Mouse (Mus musculus) forebrain, embryonic 12.5 days (tissue): Measurements from ENCODE around the gene Krt34. TPM values are rescaled to one million over a fixed set of nuclear protein-coding genes. Genes with fewer than 3 reads are reported as not detected.
A peak's percentile ranks its signal among the peaks of the same experiment; 100 is the strongest.

Experiments used
- ATAC-seq: fragments of 200-750 bp; cut with Nextera tagmentation; 2 replicates; pipeline ENCODE4 v1.8.0; 2017; ENCODE audit warnings: moderate TSS enrichment; ENCODE audit not compliant: low FRiP score
- H3K27ac ChIP-seq: fragments of 300-500 bp; sonication (generic); 2 replicates; pipeline ENCODE4 v1.5.1; 2016; ENCODE audit warnings: mild to moderate bottlenecking
- H3K27me3 ChIP-seq: fragments of 300-500 bp; sonication (generic); 2 replicates; pipeline ENCODE4 v1.6.1; 2016; ENCODE audit warnings: mild to moderate bottlenecking
- H3K36me3 ChIP-seq: fragments of 300-500 bp; sonication (generic); replicated peaks from 2 replicates; pipeline ENCODE4 v1.6.1; 2016; ENCODE audit warnings: mild to moderate bottlenecking
- H3K4me1 ChIP-seq: fragments of 300-500 bp; sonication (generic); 2 replicates; pipeline ENCODE4 v1.6.1; 2016
- H3K4me2 ChIP-seq: fragments of 300-500 bp; sonication (generic); 2 replicates; pipeline ENCODE4 v1.6.1; 2016; ENCODE audit warnings: mild to moderate bottlenecking, moderate library complexity
- H3K4me3 ChIP-seq: fragments of 300-500 bp; sonication (generic); replicated peaks from 2 replicates; pipeline ENCODE4 v1.5.1; 2016; ENCODE audit warnings: mild to moderate bottlenecking
- H3K9ac ChIP-seq: fragments of 300-500 bp; sonication (generic); 2 replicates; pipeline ENCODE4 v1.6.1; 2016; ENCODE audit warnings: mild to moderate bottlenecking
- H3K9me3 ChIP-seq: fragments of 300-500 bp; sonication (generic); 2 replicates; pipeline ENCODE4 v1.6.1; 2016
- WGBS: fragments of 180-500 bp; shearing (Covaris S2); methylation state at CpG from one replicate; pipeline ENCODE4 v1.1.7; 2016; 5-methylcytosine and 5-hydroxymethylcytosine counted together
- polyA plus RNA-seq: library from polyadenylated mRNA; unstranded; fragments of >200 nt; fragmentation: Nextera tagmentation; extraction: Ambion mirVana; gene quantifications from 2 replicates; pipeline ENCODE4 v1.2.1, GENCODE M21; 2016

Gene Krt34
- polyA plus RNA-seq, 1 experiment from 2014 or later = not detected

GRCm38 (mm10) chr11:100029768-100030167 is 11.6 kb downstream of the Krt34 start, which contains the start of gene Krt33b:
Krt33b (minus strand) TSS chr11:100029868.
- H3K4me3 ChIP-seq = no peak within 1 kb of the TSS
- no peaks in the 10 kb centered on the region for H3K27me3 ChIP-seq
- no peak within 1 kb of the TSS for H3K4me2 ChIP-seq
- H3K36me3 ChIP-seq = no peaks in the 10 kb centered on the region
- no peak within 1 kb of the TSS for H3K9ac ChIP-seq
- ATAC-seq = no peak
- H3K9me3 ChIP-seq = no peaks in the 10 kb centered on the region
- H3K27ac ChIP-seq = no peak within 1 kb of the TSS
- H3K4me1 ChIP-seq = no peaks in the 10 kb centered on the region; the same call in 1 of the 2 replicates
- WGBS = 94% methylated on average over 6 of the region's 6 CpGs

- Histone ChIP-seq H3K4me1 (no peaks in the 10 kb centered on the region; the same call in 1 of the 2 replicates), H3K4me3 (no peak overlapping the region), H3K9me3 (no peaks in the 10 kb centered on the region), H3K9ac (no peak overlapping the region), H3K4me2 (no peak overlapping the region), H3K36me3 (no peaks in the 10 kb centered on the region), H3K27ac (no peak overlapping the region), H3K27me3 (no peaks in the 10 kb centered on the region)
- 84% methylated on average over 5 of the region's 5 CpGs for WGBS
- no peak for ATAC-seq
Observed at GRCm38 (mm10) chr11:100021438-100021837, 19.9 kb downstream of the Krt34 start.

- Histone ChIP-seq H3K27ac (no peak overlapping the region), H3K27me3 (no peaks in the 10 kb centered on the region), H3K9ac (no peak overlapping the region), H3K4me3 (no peak overlapping the region), H3K4me1 (no peaks in the 10 kb centered on the region), H3K4me2 (no peak overlapping the region), H3K36me3 (no peaks in the 10 kb centered on the region), H3K9me3 (no peaks in the 10 kb centered on the region)
- ATAC-seq = no peak
- 93% methylated on average over 1 of the region's 1 CpGs for WGBS
Observed at GRCm38 (mm10) chr11:100019466-100019865, 21.9 kb downstream of the Krt34 start.

GRCm38 (mm10) chr11:100016112-100016511 is 25.2 kb downstream of the Krt34 start, which contains the start of gene Krt33a:
Krt33a (minus strand) TSS chr11:100016212.
- 87% methylated on average over 3 of the region's 4 CpGs for WGBS
- Histone ChIP-seq H3K27me3 (no peaks in the 10 kb centered on the region), H3K27ac (no peak within 1 kb of the TSS)

GRCm38 (mm10) chr11:100013691-100014171 is 27.6 kb downstream of the Krt34 start:
- Histone ChIP-seq H3K27me3 (no peaks in the 10 kb centered on the region), H3K4me2 (no peak overlapping the region), H3K27ac (no peak overlapping the region), H3K9ac (no peak overlapping the region), H3K36me3 (no peaks in the 10 kb centered on the region), H3K9me3 (no peaks in the 10 kb centered on the region), H3K4me3 (no peak overlapping the region), H3K4me1 (no peaks in the 10 kb centered on the region)
- WGBS = 80% methylated on average over 4 of the region's 4 CpGs
- ATAC-seq = no peak

More at GRCm38 (mm10) chr11:100016112-100016511, 25.2 kb downstream of the Krt34 start, which contains the start of gene Krt33a:
- no peaks in the 10 kb centered on the region for H3K9me3 ChIP-seq
- ATAC-seq = no peak
- H3K9ac ChIP-seq = no peak within 1 kb of the TSS
- no peak within 1 kb of the TSS for H3K4me2 ChIP-seq
- H3K4me3 ChIP-seq = no peak within 1 kb of the TSS
- H3K4me1 ChIP-seq = no peaks in the 10 kb centered on the region
- H3K36me3 ChIP-seq = no peaks in the 10 kb centered on the region

GRCm38 (mm10) chr11:100010682-100011081 is 30.7 kb downstream of the Krt34 start:
- H3K9ac ChIP-seq = no peak overlapping the region
- no peak overlapping the region for H3K4me3 ChIP-seq
- no peaks in the 10 kb centered on the region for H3K27me3 ChIP-seq
- no peak overlapping the region for H3K4me2 ChIP-seq
- H3K9me3 ChIP-seq = no peaks in the 10 kb centered on the region
- H3K4me1 ChIP-seq = no peaks in the 10 kb centered on the region
- H3K36me3 ChIP-seq = no peaks in the 10 kb centered on the region
- no peak overlapping the region for H3K27ac ChIP-seq
- ATAC-seq = no peak
- 89% methylated on average over 5 of the region's 5 CpGs for WGBS

- Histone ChIP-seq H3K4me1 (no peaks in the 10 kb centered on the region), H3K9me3 (no peaks in the 10 kb centered on the region), H3K36me3 (no peaks in the 10 kb centered on the region), H3K9ac (no peak overlapping the region), H3K4me2 (no peak overlapping the region), H3K27me3 (no peaks in the 10 kb centered on the region), H3K27ac (no peak overlapping the region), H3K4me3 (no peak overlapping the region)
- ATAC-seq = no peak
- 88% methylated on average over 5 of the region's 5 CpGs for WGBS
Observed at GRCm38 (mm10) chr11:100008336-100008735, 33.0 kb downstream of the Krt34 start.

GRCm38 (mm10) chr11:100006624-100007023 is 34.7 kb downstream of the Krt34 start:
- H3K4me1 ChIP-seq = no peaks in the 10 kb centered on the region
- H3K27ac ChIP-seq = no peak overlapping the region
- ATAC-seq = no peak
- H3K9me3 ChIP-seq = no peaks in the 10 kb centered on the region
- no peaks in the 10 kb centered on the region for H3K27me3 ChIP-seq
- no peaks in the 10 kb centered on the region for H3K36me3 ChIP-seq
- 57% methylated on average over 3 of the region's 3 CpGs for WGBS
- no peak overlapping the region for H3K4me3 ChIP-seq
- H3K9ac ChIP-seq = no peak overlapping the region
- no peak overlapping the region for H3K4me2 ChIP-seq

- 88% methylated on average over 8 of the region's 8 CpGs for WGBS
- no peaks in the 10 kb centered on the region for H3K27me3 ChIP-seq
Observed at GRCm38 (mm10) chr11:100005905-100006304, 35.4 kb downstream of the Krt34 start.

GRCm38 (mm10) chr11:100004846-100005245 is 36.5 kb downstream of the Krt34 start:
- no peak overlapping the region for H3K9ac ChIP-seq
- no peak for ATAC-seq
- H3K27me3 ChIP-seq = no peaks in the 10 kb centered on the region
- no peak overlapping the region for H3K4me3 ChIP-seq
- no peaks in the 10 kb centered on the region for H3K4me1 ChIP-seq
- no peaks in the 10 kb centered on the region for H3K9me3 ChIP-seq
- no peaks in the 10 kb centered on the region for H3K36me3 ChIP-seq
- no peak overlapping the region for H3K27ac ChIP-seq
- no peak overlapping the region for H3K4me2 ChIP-seq
- 33% methylated on average over 6 of the region's 6 CpGs for WGBS

More at GRCm38 (mm10) chr11:100005905-100006304, 35.4 kb downstream of the Krt34 start:
- H3K36me3 ChIP-seq = no peaks in the 10 kb centered on the region
- no peak overlapping the region for H3K9ac ChIP-seq
- H3K27ac ChIP-seq = no peak overlapping the region
- no peaks in the 10 kb centered on the region for H3K9me3 ChIP-seq
- H3K4me1 ChIP-seq = no peaks in the 10 kb centered on the region
- H3K4me3 ChIP-seq = no peak overlapping the region
- ATAC-seq = no peak
- H3K4me2 ChIP-seq = no peak overlapping the region

- no peak overlapping the region for H3K4me2 ChIP-seq
- no peaks in the 10 kb centered on the region for H3K9me3 ChIP-seq
- H3K4me1 ChIP-seq = no peaks in the 10 kb centered on the region
- H3K9ac ChIP-seq = no peak overlapping the region
- 92% methylated on average over 7 of the region's 7 CpGs for WGBS
- H3K27me3 ChIP-seq = 0 out of 2 replicates have a peak, but pooled peaks cover 3% of the 10 kb centered on the region
- no peaks in the 10 kb centered on the region for H3K36me3 ChIP-seq
- H3K4me3 ChIP-seq = no peak overlapping the region
- H3K27ac ChIP-seq = no peak overlapping the region
- no peak for ATAC-seq
Observed at GRCm38 (mm10) chr11:99999091-99999490, 42.3 kb downstream of the Krt34 start.

GRCm38 (mm10) chr11:99994384-99994661 is 47.0 kb downstream of the Krt34 start:
- Histone ChIP-seq H3K9ac (no peak overlapping the region), H3K9me3 (no peaks in the 10 kb centered on the region), H3K4me3 (no peak overlapping the region), H3K27ac (no peak overlapping the region), H3K4me1 (no peaks in the 10 kb centered on the region), H3K4me2 (no peak overlapping the region), H3K36me3 (no peaks in the 10 kb centered on the region), H3K27me3 (peaks cover 14% of the 10 kb centered on the region)
- 78% methylated on average over 4 of the region's 4 CpGs for WGBS
- ATAC-seq = no peak

GRCm38 (mm10) chr11:99993620-99994383 is 47.6 kb downstream of the Krt34 start, which contains the start of gene Krtap17-1:
Krtap17-1 (minus strand) TSS chr11:99993994.
- no peak within 1 kb of the TSS; the same call in 1 of the 2 replicates for H3K4me3 ChIP-seq
- H3K9me3 ChIP-seq = no peaks in the 10 kb centered on the region
- no peak within 1 kb of the TSS for H3K9ac ChIP-seq
- H3K27ac ChIP-seq = no peak within 1 kb of the TSS
- no peak for ATAC-seq
- H3K36me3 ChIP-seq = no peaks in the 10 kb centered on the region
- WGBS = 37% methylated on average over 23 of the region's 26 CpGs
- H3K4me2 ChIP-seq = peak within 1 kb of the TSS; percentile 38
- peaks cover 14% of the 10 kb centered on the region for H3K27me3 ChIP-seq
- H3K4me1 ChIP-seq = no peaks in the 10 kb centered on the region
